Mouse (Mus musculus) adrenal gland, adult 10 weeks (tissue): ENCODE data around the gene Frmpd3. TPM values are rescaled to one million over a fixed set of nuclear protein-coding genes. Genes with fewer than 3 reads are reported as not detected.

Experiments used
- polyA plus RNA-seq: library from polyadenylated mRNA; stranded (reverse); fragments of 350-450 nt; fragmentation: Illumina TruSeq; extraction: RNeasy Lipid Tissue Mini Kit (QIAGEN cat#74804); gene quantifications from one replicate; pipeline ENCODE4 v1.2.3, GENCODE M21; 2014; ENCODE audit warnings: low read depth, low replicate concordance

Gene Frmpd3
- not detected for polyA plus RNA-seq

GRCm38 (mm10) chrX:140341656-140342392, at the start of gene Frmpd3:
Frmpd3 (plus strand) TSS chrX:140342263.

GRCm38 (mm10) chrX:140456279-140456731, 114.2 kb downstream of the Frmpd3 start, which contains the start of gene Prps1:
Prps1 (plus strand) TSS chrX:140456613.

Other genes starting within 250 kb of the Frmpd3 start
- gene Prps1, start 114.3 kb downstream of the Frmpd3 start, polyA plus RNA-seq, result 51.0 TPM